Mouse (Mus musculus): ENCODE measurements around the gene Gtdc1. TPM values are rescaled to one million over a fixed set of nuclear protein-coding genes. Genes with fewer than 3 reads are reported as not detected.

The Gtdc1 gene
- polyA plus RNA-seq, 1 experiment from 2014 or later, result 12.3 TPM

- H3K36me3 ChIP-seq (ENCODE audit: control insufficient read depth, insufficient read depth, low read length), result no peaks in the 10 kb centered on the region
- H3K27me3 ChIP-seq (replicated peaks; ENCODE audit: control insufficient read depth, insufficient read depth, low read length), result no peaks in the 10 kb centered on the region
- DNase-seq (ENCODE audit: low spot score), result no peak
- no peaks in the 10 kb centered on the region for H3K9me3 ChIP-seq (ENCODE audit: control insufficient read depth, low read length)
- no peak overlapping the region for H3K27ac ChIP-seq (ENCODE audit: low read depth)
- ATAC-seq (replicated peaks; ENCODE audit: low FRiP score, low TSS enrichment, low read depth), result no peak
- H3K9ac ChIP-seq (ENCODE audit: low read length), result no peak overlapping the region
- no peak overlapping the region for H3K4me2 ChIP-seq (ENCODE audit: low read length)
- 74% methylated on average over 4 of the region's 4 CpGs for WGBS
- no peak overlapping the region for H3K4me3 ChIP-seq (ENCODE audit: low read depth, low read length)
- no peaks in the 10 kb centered on the region for H3K4me1 ChIP-seq (replicated peaks; ENCODE audit: control insufficient read depth, insufficient read depth, low read length)
Measured at GRCm38 (mm10) chr2:44538135-44538534, 389.3 kb downstream of the Gtdc1 start.

GRCm38 (mm10) chr2:44535760-44536159 is 391.7 kb downstream of the Gtdc1 start:
- H3K9me3 ChIP-seq (ENCODE audit: control insufficient read depth, low read length), result no peaks in the 10 kb centered on the region
- H3K27me3 ChIP-seq (replicated peaks; ENCODE audit: control insufficient read depth, insufficient read depth, low read length), result no peaks in the 10 kb centered on the region
- no peak overlapping the region for H3K4me2 ChIP-seq (ENCODE audit: low read length)
- DNase-seq (ENCODE audit: low spot score) (no peak), ATAC-seq (replicated peaks; ENCODE audit: low FRiP score, low TSS enrichment, low read depth) (no peak)
- no peak overlapping the region for H3K9ac ChIP-seq (ENCODE audit: low read length)
- H3K27ac ChIP-seq (ENCODE audit: low read depth), result no peak overlapping the region
- no peaks in the 10 kb centered on the region for H3K36me3 ChIP-seq (ENCODE audit: control insufficient read depth, insufficient read depth, low read length)
- no peaks in the 10 kb centered on the region for H3K4me1 ChIP-seq (replicated peaks; ENCODE audit: control insufficient read depth, insufficient read depth, low read length)
- WGBS, result 93% methylated on average over 11 of the region's 11 CpGs
- no peak overlapping the region for H3K4me3 ChIP-seq (ENCODE audit: low read depth, low read length)

- DNase-seq (ENCODE audit: low spot score) (no peak), ATAC-seq (replicated peaks; ENCODE audit: low FRiP score, low TSS enrichment, low read depth) (no peak)
- Histone ChIP-seq H3K4me1 (replicated peaks; ENCODE audit: control insufficient read depth, insufficient read depth, low read length) (no peaks in the 10 kb centered on the region), H3K27me3 (replicated peaks; ENCODE audit: control insufficient read depth, insufficient read depth, low read length) (no peaks in the 10 kb centered on the region), H3K9me3 (ENCODE audit: control insufficient read depth, low read length) (no peaks in the 10 kb centered on the region), H3K4me2 (ENCODE audit: low read length) (no peak overlapping the region), H3K27ac (ENCODE audit: low read depth) (no peak overlapping the region), H3K36me3 (ENCODE audit: control insufficient read depth, insufficient read depth, low read length) (no peaks in the 10 kb centered on the region), H3K9ac (ENCODE audit: low read length) (no peak overlapping the region), H3K4me3 (ENCODE audit: low read depth, low read length) (no peak overlapping the region)
- 87% methylated on average over 10 of the region's 10 CpGs for WGBS
Measured at GRCm38 (mm10) chr2:44535136-44535675, 392.3 kb downstream of the Gtdc1 start.

- Histone ChIP-seq H3K27ac (ENCODE audit: low read depth) (no peak overlapping the region; the same call in 1 of the 2 replicates), H3K4me1 (replicated peaks; ENCODE audit: control insufficient read depth, insufficient read depth, low read length) (no peaks in the 10 kb centered on the region), H3K36me3 (ENCODE audit: control insufficient read depth, insufficient read depth, low read length) (no peaks in the 10 kb centered on the region), H3K9me3 (ENCODE audit: control insufficient read depth, low read length) (no peaks in the 10 kb centered on the region), H3K27me3 (replicated peaks; ENCODE audit: control insufficient read depth, insufficient read depth, low read length) (no peaks in the 10 kb centered on the region), H3K4me2 (ENCODE audit: low read length) (no peak overlapping the region), H3K4me3 (ENCODE audit: low read depth, low read length) (no peak overlapping the region), H3K9ac (ENCODE audit: low read length) (no peak overlapping the region)
- WGBS, result 31% methylated on average over 6 of the region's 6 CpGs
- ATAC-seq (replicated peaks; ENCODE audit: low FRiP score, low TSS enrichment, low read depth) (0 out of 2 replicates have a peak, but pooled peaks have one; percentile 58), DNase-seq (ENCODE audit: low spot score) (peak; percentile 52)
Measured at GRCm38 (mm10) chr2:44526110-44527032, 401.1 kb downstream of the Gtdc1 start.

- H3K4me3 ChIP-seq (ENCODE audit: low read depth, low read length), result no peak overlapping the region
- H3K27me3 ChIP-seq (replicated peaks; ENCODE audit: control insufficient read depth, insufficient read depth, low read length), result no peaks in the 10 kb centered on the region
- ATAC-seq (replicated peaks; ENCODE audit: low FRiP score, low TSS enrichment, low read depth) (no peak), DNase-seq (ENCODE audit: low spot score) (no peak)
- no peak overlapping the region for H3K4me2 ChIP-seq (ENCODE audit: low read length)
- no peak overlapping the region for H3K9ac ChIP-seq (ENCODE audit: low read length)
- no peak overlapping the region for H3K27ac ChIP-seq (ENCODE audit: low read depth)
- H3K4me1 ChIP-seq (replicated peaks; ENCODE audit: control insufficient read depth, insufficient read depth, low read length), result no peaks in the 10 kb centered on the region
- no peaks in the 10 kb centered on the region for H3K9me3 ChIP-seq (ENCODE audit: control insufficient read depth, low read length)
- 56% methylated on average over 5 of the region's 5 CpGs for WGBS
- no peaks in the 10 kb centered on the region for H3K36me3 ChIP-seq (ENCODE audit: control insufficient read depth, insufficient read depth, low read length)
Measured at GRCm38 (mm10) chr2:44525187-44525919, 402.1 kb downstream of the Gtdc1 start.

- ATAC-seq (replicated peaks; ENCODE audit: low FRiP score, low TSS enrichment, low read depth) (no peak), DNase-seq (ENCODE audit: low spot score) (no peak)
- no peaks in the 10 kb centered on the region for H3K9me3 ChIP-seq (ENCODE audit: control insufficient read depth, low read length)
- 79% methylated on average over 3 of the region's 3 CpGs for WGBS
- H3K36me3 ChIP-seq (ENCODE audit: control insufficient read depth, insufficient read depth, low read length), result no peaks in the 10 kb centered on the region
- H3K4me2 ChIP-seq (ENCODE audit: low read length), result no peak overlapping the region
- H3K27me3 ChIP-seq (replicated peaks; ENCODE audit: control insufficient read depth, insufficient read depth, low read length), result no peaks in the 10 kb centered on the region
- no peak overlapping the region for H3K27ac ChIP-seq (ENCODE audit: low read depth)
- H3K4me3 ChIP-seq (ENCODE audit: low read depth, low read length), result no peak overlapping the region
- H3K9ac ChIP-seq (ENCODE audit: low read length), result no peak overlapping the region
- H3K4me1 ChIP-seq (replicated peaks; ENCODE audit: control insufficient read depth, insufficient read depth, low read length), result no peaks in the 10 kb centered on the region
Measured at GRCm38 (mm10) chr2:44519236-44519635, 408.2 kb downstream of the Gtdc1 start.

- WGBS, result 70% methylated on average over 4 of the region's 4 CpGs
- ATAC-seq (replicated peaks; ENCODE audit: low FRiP score, low TSS enrichment, low read depth) (no peak), DNase-seq (ENCODE audit: low spot score) (no peak)
Measured at GRCm38 (mm10) chr2:44518085-44518484, 409.4 kb downstream of the Gtdc1 start.

More at GRCm38 (mm10) chr2:44518085-44518484, 409.4 kb downstream of the Gtdc1 start:
- Histone ChIP-seq H3K4me2 (ENCODE audit: low read length) (no peak overlapping the region), H3K4me1 (replicated peaks; ENCODE audit: control insufficient read depth, insufficient read depth, low read length) (no peaks in the 10 kb centered on the region), H3K9me3 (ENCODE audit: control insufficient read depth, low read length) (no peaks in the 10 kb centered on the region), H3K27ac (ENCODE audit: low read depth) (no peak overlapping the region), H3K9ac (ENCODE audit: low read length) (no peak overlapping the region), H3K4me3 (ENCODE audit: low read depth, low read length) (no peak overlapping the region), H3K36me3 (ENCODE audit: control insufficient read depth, insufficient read depth, low read length) (no peaks in the 10 kb centered on the region), H3K27me3 (replicated peaks; ENCODE audit: control insufficient read depth, insufficient read depth, low read length) (no peaks in the 10 kb centered on the region)

Data from intestine, embryonic 14.5 days (tissue).